Mouse (Mus musculus): Measurements from ENCODE around the gene Vmn1r4. TPM values are rescaled to one million over a fixed set of nuclear protein-coding genes. Genes with fewer than 3 reads are reported as not detected.

The Vmn1r4 gene
- polyA plus RNA-seq, 1 experiment: 0.04 TPM

GRCm38 (mm10) chr6:56917578-56918368, 6.0 kb upstream of the Vmn1r4 start:
- peaks cover 52% of the 10 kb centered on the region for H3K79me3 ChIP-seq (ENCODE audit: low read depth)
- TF ChIP-seq MAX (IDR thresholded peaks at IDR 0.05) (no peak), CTCF (IDR thresholded peaks at IDR 0.05; ENCODE audit: control insufficient read depth, insufficient read depth, insufficient read length) (no peak), MYOG (IDR thresholded peaks at IDR 0.05; ENCODE audit: control insufficient read depth, extremely low read depth, insufficient read length) (no peak), FOSL1 (IDR thresholded peaks at IDR 0.05; ENCODE audit: insufficient read depth, low read length, poor library complexity, severe bottlenecking) (no peak), CEBPB (IDR thresholded peaks at IDR 0.05; ENCODE audit: low read depth) (no peak)
- no peak overlapping the region for H3ac ChIP-seq (ENCODE audit: control insufficient read depth, insufficient read length, low read depth)
- no peak overlapping the region for H3K4me3 ChIP-seq (ENCODE audit: insufficient read depth, poor library complexity, severe bottlenecking)
- H3K36me3 ChIP-seq (ENCODE audit: control insufficient read depth, insufficient read depth): no peaks in the 10 kb centered on the region
- H3K27me3 ChIP-seq (ENCODE audit: control insufficient read depth, insufficient read depth, insufficient read length): no peaks in the 10 kb centered on the region
- H3K79me2 ChIP-seq (ENCODE audit: control insufficient read depth, insufficient read depth): peaks cover 74% of the 10 kb centered on the region

- Histone ChIP-seq H3K4me3 (ENCODE audit: insufficient read depth, poor library complexity, severe bottlenecking) (no peak overlapping the region), H3K27me3 (ENCODE audit: control insufficient read depth, insufficient read depth, insufficient read length) (no peaks in the 10 kb centered on the region), H3K79me3 (ENCODE audit: low read depth) (peaks cover 46% of the 10 kb centered on the region), H3ac (ENCODE audit: control insufficient read depth, insufficient read length, low read depth) (no peak overlapping the region), H3K36me3 (ENCODE audit: control insufficient read depth, insufficient read depth) (no peaks in the 10 kb centered on the region), H3K79me2 (ENCODE audit: control insufficient read depth, insufficient read depth) (peaks cover 77% of the 10 kb centered on the region)
- no peak for TF ChIP-seq MYOD1 (IDR thresholded peaks at IDR 0.05; ENCODE audit: control insufficient read depth, insufficient read length, low read depth)
- TF ChIP-seq MYOG (IDR thresholded peaks at IDR 0.05; ENCODE audit: control insufficient read depth, extremely low read depth, insufficient read length): no peak
- no peak for TF ChIP-seq FOSL1 (IDR thresholded peaks at IDR 0.05; ENCODE audit: insufficient read depth, low read length, poor library complexity, severe bottlenecking)
- TF ChIP-seq USF1 (IDR thresholded peaks at IDR 0.05; ENCODE audit: low read depth): no peak
- TF ChIP-seq CEBPB (IDR thresholded peaks at IDR 0.05; ENCODE audit: low read depth): no peak
- no peak for TF ChIP-seq CTCF (IDR thresholded peaks at IDR 0.05; ENCODE audit: control insufficient read depth, insufficient read depth, insufficient read length)
- TF ChIP-seq MAX (IDR thresholded peaks at IDR 0.05): no peak
These were observed 4.3 kb upstream of the Vmn1r4 start for GRCm38 (mm10) chr6:56919330-56920044.

- no peaks in the 10 kb centered on the region for H3K36me3 ChIP-seq (ENCODE audit: control insufficient read depth, insufficient read depth)
- no peaks in the 10 kb centered on the region for H3K27me3 ChIP-seq (ENCODE audit: control insufficient read depth, insufficient read depth, insufficient read length)
- H3K4me3 ChIP-seq (ENCODE audit: insufficient read depth, poor library complexity, severe bottlenecking): no peak overlapping the region
- peaks cover 44% of the 10 kb centered on the region for H3K79me3 ChIP-seq (ENCODE audit: low read depth)
- no peak overlapping the region for H3ac ChIP-seq (ENCODE audit: control insufficient read depth, insufficient read length, low read depth)
- TF ChIP-seq MAX (IDR thresholded peaks at IDR 0.05): no peak
- TF ChIP-seq MYOG (IDR thresholded peaks at IDR 0.05; ENCODE audit: control insufficient read depth, extremely low read depth, insufficient read length): no peak
- TF ChIP-seq CEBPB (IDR thresholded peaks at IDR 0.05; ENCODE audit: low read depth): no peak
- H3K79me2 ChIP-seq (ENCODE audit: control insufficient read depth, insufficient read depth): peaks cover 69% of the 10 kb centered on the region
These were observed 3.4 kb upstream of the Vmn1r4 start for GRCm38 (mm10) chr6:56920222-56921092.

- Histone ChIP-seq H3K79me2 (ENCODE audit: control insufficient read depth, insufficient read depth) (peaks cover 49% of the 10 kb centered on the region), H3K4me3 (ENCODE audit: insufficient read depth, poor library complexity, severe bottlenecking) (peak overlapping the region; percentile 71), H3K27me3 (ENCODE audit: control insufficient read depth, insufficient read depth, insufficient read length) (no peaks in the 10 kb centered on the region), H3K79me3 (ENCODE audit: low read depth) (peaks cover 31% of the 10 kb centered on the region), H3K36me3 (ENCODE audit: control insufficient read depth, insufficient read depth) (no peaks in the 10 kb centered on the region), H3ac (ENCODE audit: control insufficient read depth, insufficient read length, low read depth) (peak overlapping the region; percentile 76)
- TF ChIP-seq USF1 (IDR thresholded peaks at IDR 0.05; ENCODE audit: low read depth) (no peak), MAX (IDR thresholded peaks at IDR 0.05) (no peak), MYOD1 (IDR thresholded peaks at IDR 0.05; ENCODE audit: control insufficient read depth, insufficient read length, low read depth) (no peak), CTCF (IDR thresholded peaks at IDR 0.05; ENCODE audit: control insufficient read depth, insufficient read depth, insufficient read length) (no peak), MYOG (IDR thresholded peaks at IDR 0.05; ENCODE audit: control insufficient read depth, extremely low read depth, insufficient read length) (no peak), FOSL1 (IDR thresholded peaks at IDR 0.05; ENCODE audit: insufficient read depth, low read length, poor library complexity, severe bottlenecking) (no peak), CEBPB (IDR thresholded peaks at IDR 0.05; ENCODE audit: low read depth) (no peak)
These were observed 487 bp upstream of the Vmn1r4 start for GRCm38 (mm10) chr6:56923331-56923725.

- Histone ChIP-seq H3K79me2 (ENCODE audit: control insufficient read depth, insufficient read depth) (no peaks in the 10 kb centered on the region), H3K27me3 (ENCODE audit: control insufficient read depth, insufficient read depth, insufficient read length) (no peaks in the 10 kb centered on the region), H3K4me3 (ENCODE audit: insufficient read depth, poor library complexity, severe bottlenecking) (no peak overlapping the region), H3ac (ENCODE audit: control insufficient read depth, insufficient read length, low read depth) (no peak overlapping the region), H3K79me3 (ENCODE audit: low read depth) (no peaks in the 10 kb centered on the region), H3K36me3 (ENCODE audit: control insufficient read depth, insufficient read depth) (no peaks in the 10 kb centered on the region)
- TF ChIP-seq MYOG (IDR thresholded peaks at IDR 0.05; ENCODE audit: control insufficient read depth, extremely low read depth, insufficient read length) (no peak), MYOD1 (IDR thresholded peaks at IDR 0.05; ENCODE audit: control insufficient read depth, insufficient read length, low read depth) (no peak), MAX (IDR thresholded peaks at IDR 0.05) (no peak), USF1 (IDR thresholded peaks at IDR 0.05; ENCODE audit: low read depth) (no peak), FOSL1 (IDR thresholded peaks at IDR 0.05; ENCODE audit: insufficient read depth, low read length, poor library complexity, severe bottlenecking) (no peak), CEBPB (IDR thresholded peaks at IDR 0.05; ENCODE audit: low read depth) (no peak), CTCF (IDR thresholded peaks at IDR 0.05; ENCODE audit: control insufficient read depth, insufficient read depth, insufficient read length) (no peak)
These were observed 8.0 kb downstream of the Vmn1r4 start for GRCm38 (mm10) chr6:56931648-56932415.
